Mouse (Mus musculus): ENCODE results near the gene Lrrfip2. TPM values are rescaled to one million over a fixed set of nuclear protein-coding genes. Genes with fewer than 3 reads are reported as not detected.

Gene Lrrfip2
- polyA plus RNA-seq, 1 experiment from 2014 or later: 45.2 TPM

DNA sequence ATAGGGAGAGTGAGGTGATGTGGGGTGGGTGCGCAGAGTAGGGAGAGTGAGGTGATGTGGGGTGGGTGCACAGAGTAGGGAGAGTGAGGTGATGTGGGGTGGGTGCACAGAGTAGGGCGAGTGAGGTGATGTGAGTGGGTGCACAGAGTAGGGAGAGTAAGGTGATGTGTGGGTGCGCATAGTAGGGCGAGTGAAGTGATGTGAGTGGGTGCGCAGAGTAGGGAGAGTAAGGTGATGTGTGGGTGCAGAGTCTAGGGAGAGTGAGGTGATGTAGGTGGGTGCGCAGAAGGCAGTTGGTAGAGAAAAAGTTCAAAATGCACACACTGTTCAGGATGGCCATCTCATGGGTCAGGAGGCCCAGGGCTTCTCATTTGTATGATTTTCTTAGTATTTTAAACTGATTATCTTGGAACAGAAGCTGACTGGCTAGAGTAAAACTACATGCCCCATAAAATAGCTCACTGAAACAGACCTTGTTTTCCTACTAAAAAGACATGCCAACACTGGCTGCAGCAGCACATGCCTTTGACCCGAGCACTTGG lies 91.8 kb downstream of the Lrrfip2 start:
- ATAC-seq (no peak), DNase-seq (ENCODE audit: low spot score) (no peak)
- Histone ChIP-seq H3K27me3 (replicated peaks; ENCODE audit: control insufficient read depth, insufficient read depth, low read length) (no peaks in the 10 kb centered on the region), H3K4me3 (ENCODE audit: low read depth, low read length) (no peak overlapping the region), H3K27ac (ENCODE audit: low read depth, low read length) (no peak overlapping the region), H3K4me2 (ENCODE audit: low read length) (no peak overlapping the region), H3K9me3 (replicated peaks; ENCODE audit: control insufficient read depth, low read length) (no peaks in the 10 kb centered on the region), H3K4me1 (ENCODE audit: control insufficient read depth, insufficient read depth, low read length) (no peaks in the 10 kb centered on the region), H3K36me3 (ENCODE audit: control insufficient read depth, insufficient read depth, low read length) (peaks cover 16% of the 10 kb centered on the region; the same call in 1 of the 2 replicates), H3K9ac (ENCODE audit: low read length) (no peak overlapping the region)
- 93% methylated on average over 7 of the region's 7 CpGs for WGBS

- DNase-seq (ENCODE audit: low spot score) (no peak), ATAC-seq (no peak)
- no peaks in the 10 kb centered on the region for H3K27me3 ChIP-seq (replicated peaks; ENCODE audit: control insufficient read depth, insufficient read depth, low read length)
- H3K9me3 ChIP-seq (replicated peaks; ENCODE audit: control insufficient read depth, low read length): no peaks in the 10 kb centered on the region
- H3K27ac ChIP-seq (ENCODE audit: low read depth, low read length): no peak overlapping the region
- no peaks in the 10 kb centered on the region for H3K4me1 ChIP-seq (ENCODE audit: control insufficient read depth, insufficient read depth, low read length)
- H3K36me3 ChIP-seq (ENCODE audit: control insufficient read depth, insufficient read depth, low read length): peaks cover 25% of the 10 kb centered on the region; the same call in 1 of the 2 replicates
- no peak overlapping the region for H3K9ac ChIP-seq (ENCODE audit: low read length)
- no peak overlapping the region for H3K4me3 ChIP-seq (ENCODE audit: low read depth, low read length)
- WGBS: 88% methylated on average over 4 of the region's 4 CpGs
- H3K4me2 ChIP-seq (ENCODE audit: low read length): no peak overlapping the region
These were observed 93.0 kb downstream of the Lrrfip2 start for GRCm38 (mm10) chr9:111210412-111210811.

GRCm38 (mm10) chr9:111211122-111212041 lies 94.0 kb downstream of the Lrrfip2 start:
- WGBS: 85% methylated on average over 10 of the region's 10 CpGs
- H3K9me3 ChIP-seq (replicated peaks; ENCODE audit: control insufficient read depth, low read length): no peaks in the 10 kb centered on the region
- ATAC-seq: no peak
- H3K27me3 ChIP-seq (replicated peaks; ENCODE audit: control insufficient read depth, insufficient read depth, low read length): no peaks in the 10 kb centered on the region
- H3K4me1 ChIP-seq (ENCODE audit: control insufficient read depth, insufficient read depth, low read length): no peaks in the 10 kb centered on the region
- H3K4me3 ChIP-seq (ENCODE audit: low read depth, low read length): no peak overlapping the region
- DNase-seq (ENCODE audit: low spot score): no peak
- H3K27ac ChIP-seq (ENCODE audit: low read depth, low read length): no peak overlapping the region
- H3K4me2 ChIP-seq (ENCODE audit: low read length): no peak overlapping the region
- peaks cover 26% of the 10 kb centered on the region; the same call in 1 of the 2 replicates for H3K36me3 ChIP-seq (ENCODE audit: control insufficient read depth, insufficient read depth, low read length)
- H3K9ac ChIP-seq (ENCODE audit: low read length): no peak overlapping the region

GRCm38 (mm10) chr9:111213501-111213900 lies 96.1 kb downstream of the Lrrfip2 start:
- no peaks in the 10 kb centered on the region for H3K9me3 ChIP-seq (replicated peaks; ENCODE audit: control insufficient read depth, low read length)
- no peak overlapping the region for H3K4me2 ChIP-seq (ENCODE audit: low read length)
- H3K9ac ChIP-seq (ENCODE audit: low read length): no peak overlapping the region
- no peaks in the 10 kb centered on the region for H3K27me3 ChIP-seq (replicated peaks; ENCODE audit: control insufficient read depth, insufficient read depth, low read length)
- 80% methylated on average over 6 of the region's 6 CpGs for WGBS
- peaks cover 30% of the 10 kb centered on the region for H3K36me3 ChIP-seq (ENCODE audit: control insufficient read depth, insufficient read depth, low read length)
- DNase-seq (ENCODE audit: low spot score) (no peak), ATAC-seq (no peak)
- no peaks in the 10 kb centered on the region for H3K4me1 ChIP-seq (ENCODE audit: control insufficient read depth, insufficient read depth, low read length)
- no peak overlapping the region for H3K27ac ChIP-seq (ENCODE audit: low read depth, low read length)
- H3K4me3 ChIP-seq (ENCODE audit: low read depth, low read length): no peak overlapping the region

DNA sequence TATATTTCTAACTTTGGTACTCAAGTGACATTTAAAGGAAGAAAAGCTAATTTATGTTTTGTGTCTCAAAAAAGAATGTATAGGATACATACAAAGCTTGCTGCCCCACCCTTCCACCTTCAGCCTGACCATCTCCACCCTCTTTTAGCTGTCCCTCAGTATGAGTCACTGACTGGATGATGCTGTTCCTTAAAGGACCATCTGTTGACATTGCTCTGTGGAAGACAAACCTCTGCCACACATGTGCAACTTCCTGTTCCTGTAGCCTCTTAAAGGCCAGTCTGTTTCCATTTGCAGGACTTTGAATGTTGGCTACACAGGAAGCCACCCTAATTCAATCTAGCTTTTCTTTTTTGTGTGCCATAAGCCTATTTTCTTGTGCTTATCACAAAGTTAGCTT lies 99.0 kb downstream of the Lrrfip2 start:
- no peaks in the 10 kb centered on the region for H3K27me3 ChIP-seq (replicated peaks; ENCODE audit: control insufficient read depth, insufficient read depth, low read length)
- no peaks in the 10 kb centered on the region for H3K4me1 ChIP-seq (ENCODE audit: control insufficient read depth, insufficient read depth, low read length)
- peaks cover 45% of the 10 kb centered on the region for H3K36me3 ChIP-seq (ENCODE audit: control insufficient read depth, insufficient read depth, low read length)
- no peak overlapping the region for H3K9ac ChIP-seq (ENCODE audit: low read length)
- no peaks in the 10 kb centered on the region for H3K9me3 ChIP-seq (replicated peaks; ENCODE audit: control insufficient read depth, low read length)
- DNase-seq (ENCODE audit: low spot score) (no peak), ATAC-seq (no peak)
- H3K4me2 ChIP-seq (ENCODE audit: low read length): no peak overlapping the region
- no peak overlapping the region for H3K27ac ChIP-seq (ENCODE audit: low read depth, low read length)
- no peak overlapping the region for H3K4me3 ChIP-seq (ENCODE audit: low read depth, low read length)

DNA sequence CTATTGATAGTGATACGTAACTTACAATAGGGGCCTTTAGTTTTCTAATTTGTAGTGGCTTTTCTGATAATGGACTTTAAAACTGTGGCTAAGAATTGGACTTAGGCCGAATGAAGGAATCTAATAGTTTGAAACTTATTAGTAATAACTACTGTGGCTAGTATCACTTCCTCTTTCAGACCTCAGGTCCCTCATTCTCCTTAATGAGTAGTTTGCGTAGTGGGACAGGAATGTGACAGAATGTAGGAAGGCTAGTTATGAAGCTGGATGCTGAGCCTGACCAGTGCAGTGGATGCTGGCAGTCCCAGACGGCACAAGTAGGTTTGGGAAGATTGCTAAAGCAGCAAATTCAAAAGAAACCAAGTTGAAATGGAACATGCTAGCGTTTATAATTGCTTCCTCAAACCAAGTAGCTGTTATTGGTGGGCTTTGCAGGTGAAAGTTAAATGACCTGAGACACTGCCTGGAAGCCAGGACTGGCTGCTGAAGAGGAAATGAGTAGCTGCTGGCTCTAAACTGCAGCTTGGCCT lies 103.2 kb downstream of the Lrrfip2 start:
- no peak overlapping the region for H3K27ac ChIP-seq (ENCODE audit: low read depth, low read length)
- ATAC-seq: no peak
- no peaks in the 10 kb centered on the region for H3K9me3 ChIP-seq (replicated peaks; ENCODE audit: control insufficient read depth, low read length)
- H3K4me2 ChIP-seq (ENCODE audit: low read length): no peak overlapping the region
- H3K27me3 ChIP-seq (replicated peaks; ENCODE audit: control insufficient read depth, insufficient read depth, low read length): no peaks in the 10 kb centered on the region
- H3K9ac ChIP-seq (ENCODE audit: low read length): no peak overlapping the region
- H3K4me1 ChIP-seq (ENCODE audit: control insufficient read depth, insufficient read depth, low read length): no peaks in the 10 kb centered on the region
- peaks cover 64% of the 10 kb centered on the region for H3K36me3 ChIP-seq (ENCODE audit: control insufficient read depth, insufficient read depth, low read length)
- no peak overlapping the region for H3K4me3 ChIP-seq (ENCODE audit: low read depth, low read length)
- 94% methylated on average over 5 of the region's 5 CpGs for WGBS
- DNase-seq (ENCODE audit: low spot score): no peak

DNA sequence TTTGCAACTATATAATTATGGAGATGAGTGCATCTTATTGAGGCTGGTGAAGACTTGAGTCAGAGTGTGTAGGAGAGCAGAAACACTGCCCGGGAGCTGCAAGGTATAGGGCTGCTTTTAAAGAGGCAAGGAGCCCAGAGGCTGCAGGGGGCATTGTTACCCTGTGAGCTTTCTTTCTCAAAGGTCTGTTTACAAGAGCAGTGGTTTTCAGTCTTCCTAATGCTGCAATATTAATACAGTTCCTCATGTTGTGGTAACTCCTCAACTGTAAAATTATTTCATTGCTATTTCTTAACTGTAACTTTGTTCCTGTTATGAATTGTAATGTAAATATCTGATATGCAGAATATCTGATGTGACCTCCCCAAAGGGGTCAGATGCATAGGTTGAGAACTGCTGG lies 104.2 kb downstream of the Lrrfip2 start:
- H3K36me3 ChIP-seq (ENCODE audit: control insufficient read depth, insufficient read depth, low read length): peaks cover 70% of the 10 kb centered on the region
- ATAC-seq (no peak), DNase-seq (ENCODE audit: low spot score) (no peak)
- H3K4me3 ChIP-seq (ENCODE audit: low read depth, low read length): no peak overlapping the region
- no peaks in the 10 kb centered on the region for H3K9me3 ChIP-seq (replicated peaks; ENCODE audit: control insufficient read depth, low read length)
- no peak overlapping the region for H3K27ac ChIP-seq (ENCODE audit: low read depth, low read length)
- H3K4me1 ChIP-seq (ENCODE audit: control insufficient read depth, insufficient read depth, low read length): no peaks in the 10 kb centered on the region
- 81% methylated on average over 1 of the region's 1 CpGs for WGBS
- H3K27me3 ChIP-seq (replicated peaks; ENCODE audit: control insufficient read depth, insufficient read depth, low read length): no peaks in the 10 kb centered on the region
- no peak overlapping the region for H3K4me2 ChIP-seq (ENCODE audit: low read length)
- no peak overlapping the region for H3K9ac ChIP-seq (ENCODE audit: low read length)

DNA sequence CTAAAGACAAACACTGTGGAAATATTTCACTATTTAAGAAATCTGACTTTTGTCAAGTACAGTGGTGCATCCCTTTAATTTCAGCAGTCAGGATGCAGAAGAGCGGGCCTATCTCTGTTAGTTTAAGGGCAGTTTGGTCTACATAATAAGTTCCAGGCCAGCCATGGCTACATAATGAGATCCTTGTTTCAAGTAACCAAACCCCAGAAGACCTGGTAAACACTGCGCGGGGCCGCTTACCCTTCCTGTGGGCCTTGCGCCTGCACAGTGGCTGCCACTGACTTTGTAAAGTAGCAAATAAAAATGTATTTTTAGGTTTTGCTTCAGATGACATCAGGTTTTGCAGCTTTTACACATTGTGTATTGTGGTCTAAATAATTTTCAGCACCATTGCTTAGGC lies 106.0 kb downstream of the Lrrfip2 start:
- ATAC-seq (no peak), DNase-seq (ENCODE audit: low spot score) (no peak)
- H3K9ac ChIP-seq (ENCODE audit: low read length): no peak overlapping the region
- no peak overlapping the region for H3K27ac ChIP-seq (ENCODE audit: low read depth, low read length)
- peaks cover 80% of the 10 kb centered on the region for H3K36me3 ChIP-seq (ENCODE audit: control insufficient read depth, insufficient read depth, low read length)
- no peak overlapping the region for H3K4me3 ChIP-seq (ENCODE audit: low read depth, low read length)
- no peaks in the 10 kb centered on the region for H3K4me1 ChIP-seq (ENCODE audit: control insufficient read depth, insufficient read depth, low read length)
- no peaks in the 10 kb centered on the region for H3K27me3 ChIP-seq (replicated peaks; ENCODE audit: control insufficient read depth, insufficient read depth, low read length)
- 96% methylated on average over 5 of the region's 5 CpGs for whole genome bisulfite sequencing
- H3K4me2 ChIP-seq (ENCODE audit: low read length): no peak overlapping the region
- no peaks in the 10 kb centered on the region for H3K9me3 ChIP-seq (replicated peaks; ENCODE audit: control insufficient read depth, low read length)

- no peak overlapping the region for H3K4me3 ChIP-seq (ENCODE audit: low read depth, low read length)
- ATAC-seq (no peak), DNase-seq (ENCODE audit: low spot score) (no peak)
- no peaks in the 10 kb centered on the region for H3K9me3 ChIP-seq (replicated peaks; ENCODE audit: control insufficient read depth, low read length)
- no peak overlapping the region for H3K9ac ChIP-seq (ENCODE audit: low read length)
- peaks cover 82% of the 10 kb centered on the region for H3K36me3 ChIP-seq (ENCODE audit: control insufficient read depth, insufficient read depth, low read length)
- no peak overlapping the region for H3K4me2 ChIP-seq (ENCODE audit: low read length)
- no peak overlapping the region for H3K27ac ChIP-seq (ENCODE audit: low read depth, low read length)
- WGBS: 92% methylated on average over 5 of the region's 5 CpGs
- no peaks in the 10 kb centered on the region for H3K4me1 ChIP-seq (ENCODE audit: control insufficient read depth, insufficient read depth, low read length)
- H3K27me3 ChIP-seq (replicated peaks; ENCODE audit: control insufficient read depth, insufficient read depth, low read length): no peaks in the 10 kb centered on the region
These were observed 111.1 kb downstream of the Lrrfip2 start for GRCm38 (mm10) chr9:111228446-111228845.

Measured in forebrain, embryonic 14.5 days (tissue).